Mouse (Mus musculus) midbrain, embryonic 12.5 days (tissue): ENCODE measurements around the gene Exoc5. TPM values are rescaled to one million over a fixed set of nuclear protein-coding genes. Genes with fewer than 3 reads are reported as not detected.
"Not testable (repeated sequence)": the region's sequence is repeated elsewhere in the genome, so short reads cannot be mapped to it uniquely, and the experiment has no call there.

Experiments
- ATAC-seq: fragments of 200-750 bp; cut with Nextera tagmentation; 2 replicates; pipeline ENCODE4 v1.8.0; 2017; ENCODE audit warnings: low read depth, moderate TSS enrichment, moderate library complexity; ENCODE audit not compliant: low FRiP score
- H3K27ac ChIP-seq: fragments of 300-500 bp; sonication (generic); replicated peaks from 2 replicates; pipeline ENCODE4 v1.5.1; 2016; ENCODE audit warnings: mild to moderate bottlenecking
- H3K27me3 ChIP-seq: fragments of 300-500 bp; sonication (generic); 2 replicates; pipeline ENCODE4 v1.6.1; 2016; ENCODE audit warnings: mild to moderate bottlenecking
- H3K36me3 ChIP-seq: fragments of 300-500 bp; sonication (generic); 2 replicates; pipeline ENCODE4 v1.6.1; 2016
- H3K4me1 ChIP-seq: fragments of 300-500 bp; sonication (generic); 2 replicates; pipeline ENCODE4 v1.6.1; 2016
- H3K4me2 ChIP-seq: fragments of 300-500 bp; sonication (generic); replicated peaks from 2 replicates; pipeline ENCODE4 v1.6.1; 2016; ENCODE audit warnings: mild to moderate bottlenecking, moderate library complexity
- H3K4me3 ChIP-seq: fragments of 300-500 bp; sonication (generic); 2 replicates; pipeline ENCODE4 v1.5.1; 2016; ENCODE audit warnings: mild to moderate bottlenecking
- H3K9ac ChIP-seq: fragments of 300-500 bp; sonication (generic); replicated peaks from 2 replicates; pipeline ENCODE4 v1.6.1; 2016; ENCODE audit warnings: mild to moderate bottlenecking, moderate library complexity
- H3K9me3 ChIP-seq: fragments of 300-500 bp; sonication (generic); 2 replicates; pipeline ENCODE4 v1.6.1; 2016; ENCODE audit warnings: mild to moderate bottlenecking
- WGBS: fragments of 180-500 bp; shearing (Covaris S2); methylation state at CpG from one replicate; pipeline ENCODE4 v1.1.7; 2016; 5-methylcytosine and 5-hydroxymethylcytosine counted together
- polyA plus RNA-seq: library from polyadenylated mRNA; unstranded; fragments of >200 nt; fragmentation: Nextera tagmentation; extraction: Ambion mirVana; gene quantifications from 2 replicates; pipeline ENCODE4 v1.2.1, GENCODE M21; 2016

The Exoc5 gene
- 106 TPM in 2 replicates for polyA plus RNA-seq

- Histone ChIP-seq H3K27ac (peak within 1 kb of the TSS; percentile 100), H3K9me3 (no peaks in the 10 kb centered on the region), H3K27me3 (no peaks in the 10 kb centered on the region), H3K4me2 (peak within 1 kb of the TSS; percentile 81), H3K4me1 (peaks cover 23% of the 10 kb centered on the region), H3K9ac (peak within 1 kb of the TSS; percentile 96), H3K36me3 (no peaks in the 10 kb centered on the region), H3K4me3 (peak within 1 kb of the TSS; percentile 97)
- ATAC-seq, result peak; percentile 95
- under 1% methylated on average over 53 of the region's 53 CpGs for WGBS
Observed at GRCm38 (mm10) chr14:49066274-49066823, at the start of gene Exoc5. Gene Exoc5 (minus strand): TSS chr14:49066653.

- H3K4me3 ChIP-seq, H3K36me3 ChIP-seq, H3K4me2 ChIP-seq, ATAC-seq, H3K27me3 ChIP-seq, H3K27ac ChIP-seq, H3K9me3 ChIP-seq, H3K9ac ChIP-seq: not testable (repeated sequence)
- WGBS, result 39% methylated on average over 1 of the region's 1 CpGs
- peaks cover 38% of the 10 kb centered on the region for H3K4me1 ChIP-seq
Observed at GRCm38 (mm10) chr14:49091755-49092154, 25.3 kb upstream of the Exoc5 start.

GRCm38 (mm10) chr14:49091277-49091676, 24.8 kb upstream of the Exoc5 start:
- no peak overlapping the region for H3K4me2 ChIP-seq
- no peak overlapping the region for H3K9ac ChIP-seq
- no peaks in the 10 kb centered on the region for H3K27me3 ChIP-seq
- H3K4me1 ChIP-seq, result peaks cover 38% of the 10 kb centered on the region
- H3K27ac ChIP-seq, result no peak overlapping the region
- 43% methylated on average over 4 of the region's 4 CpGs for WGBS
- H3K9me3 ChIP-seq, result no peaks in the 10 kb centered on the region
- H3K4me3 ChIP-seq, result no peak overlapping the region
- ATAC-seq, result no peak
- H3K36me3 ChIP-seq, result peaks cover 3% of the 10 kb centered on the region

GRCm38 (mm10) chr14:49090102-49090501, 23.6 kb upstream of the Exoc5 start:
- Histone ChIP-seq H3K27ac (peak overlapping the region; percentile 58; the same call in 1 of the 2 replicates), H3K36me3 (peaks cover 6% of the 10 kb centered on the region), H3K9ac (no peak overlapping the region), H3K9me3 (no peaks in the 10 kb centered on the region), H3K4me1 (peaks cover 29% of the 10 kb centered on the region), H3K4me3 (no peak overlapping the region), H3K4me2 (peak overlapping the region; percentile 31), H3K27me3 (no peaks in the 10 kb centered on the region)
- ATAC-seq, result peak; percentile 52; the same call in 1 of the 2 replicates
- WGBS, result 9% methylated on average over 5 of the region's 5 CpGs

- peak overlapping the region; percentile 65 for H3K27ac ChIP-seq
- 7% methylated on average over 6 of the region's 6 CpGs for WGBS
- H3K36me3 ChIP-seq, result peaks cover 9% of the 10 kb centered on the region
- H3K4me2 ChIP-seq, result peak overlapping the region; percentile 31; the same call in 1 of the 2 replicates
- H3K9ac ChIP-seq, result no peak overlapping the region
- H3K9me3 ChIP-seq, result no peaks in the 10 kb centered on the region
- no peak overlapping the region for H3K4me3 ChIP-seq
- peaks cover 29% of the 10 kb centered on the region for H3K4me1 ChIP-seq
- H3K27me3 ChIP-seq, result no peaks in the 10 kb centered on the region
- peak; percentile 76 for ATAC-seq
Observed at GRCm38 (mm10) chr14:49089461-49090058, 23.1 kb upstream of the Exoc5 start.

GRCm38 (mm10) chr14:49088155-49089048, 21.9 kb upstream of the Exoc5 start:
- Histone ChIP-seq H3K9ac (no peak overlapping the region), H3K4me3 (no peak overlapping the region), H3K36me3 (peaks cover 19% of the 10 kb centered on the region), H3K27me3 (no peaks in the 10 kb centered on the region), H3K4me1 (peaks cover 29% of the 10 kb centered on the region), H3K9me3 (no peaks in the 10 kb centered on the region), H3K4me2 (no peak overlapping the region), H3K27ac (peak overlapping the region; percentile 65)
- ATAC-seq, result peak; percentile 68
- WGBS, result 10% methylated on average over 14 of the region's 14 CpGs

- H3K9me3 ChIP-seq, result no peaks in the 10 kb centered on the region
- WGBS, result 82% methylated on average over 4 of the region's 4 CpGs
- peaks cover 26% of the 10 kb centered on the region for H3K36me3 ChIP-seq
- H3K27me3 ChIP-seq, result no peaks in the 10 kb centered on the region
- H3K4me2 ChIP-seq, result no peak overlapping the region
- peaks cover 25% of the 10 kb centered on the region for H3K4me1 ChIP-seq
- no peak overlapping the region for H3K9ac ChIP-seq
- no peak overlapping the region for H3K4me3 ChIP-seq
- ATAC-seq, result no peak
- no peak overlapping the region for H3K27ac ChIP-seq
Observed at GRCm38 (mm10) chr14:49086522-49086921, 20.1 kb upstream of the Exoc5 start.

- Histone ChIP-seq H3K4me1 (no peaks in the 10 kb centered on the region), H3K27me3 (no peaks in the 10 kb centered on the region), H3K36me3 (peaks cover 42% of the 10 kb centered on the region), H3K4me2 (no peak overlapping the region), H3K9me3 (no peaks in the 10 kb centered on the region), H3K27ac (no peak overlapping the region), H3K4me3 (no peak overlapping the region), H3K9ac (no peak overlapping the region)
- ATAC-seq, result no peak
- WGBS, result 95% methylated on average over 2 of the region's 2 CpGs
Observed at GRCm38 (mm10) chr14:49078820-49079219, 12.4 kb upstream of the Exoc5 start.

GRCm38 (mm10) chr14:49074361-49074760, 7.9 kb upstream of the Exoc5 start:
- Histone ChIP-seq H3K4me1 (0 out of 2 replicates have a peak, but pooled peaks cover 2% of the 10 kb centered on the region), H3K4me2 (no peak overlapping the region), H3K9me3 (no peaks in the 10 kb centered on the region), H3K27ac (no peak overlapping the region), H3K27me3 (no peaks in the 10 kb centered on the region), H3K9ac (no peak overlapping the region), H3K4me3 (no peak overlapping the region), H3K36me3 (peaks cover 29% of the 10 kb centered on the region)
- 56% methylated on average over 2 of the region's 2 CpGs for WGBS
- ATAC-seq, result no peak

- no peak for ATAC-seq
- Histone ChIP-seq H3K4me3 (no peak overlapping the region), H3K4me1 (0 out of 2 replicates have a peak, but pooled peaks cover 2% of the 10 kb centered on the region), H3K9ac (no peak overlapping the region), H3K27me3 (no peaks in the 10 kb centered on the region), H3K36me3 (peaks cover 29% of the 10 kb centered on the region), H3K4me2 (no peak overlapping the region), H3K27ac (no peak overlapping the region), H3K9me3 (no peaks in the 10 kb centered on the region)
- 94% methylated on average over 7 of the region's 7 CpGs for WGBS
Observed at GRCm38 (mm10) chr14:49073896-49074295, 7.4 kb upstream of the Exoc5 start.

GRCm38 (mm10) chr14:49072837-49073236, 6.4 kb upstream of the Exoc5 start:
- Histone ChIP-seq H3K27ac (no peak overlapping the region), H3K4me2 (no peak overlapping the region), H3K36me3 (peaks cover 28% of the 10 kb centered on the region), H3K9me3 (no peaks in the 10 kb centered on the region), H3K4me3 (no peak overlapping the region), H3K4me1 (peaks cover 5% of the 10 kb centered on the region; the same call in 1 of the 2 replicates), H3K9ac (no peak overlapping the region), H3K27me3 (no peaks in the 10 kb centered on the region)
- ATAC-seq, result no peak
- WGBS, result 94% methylated on average over 2 of the region's 2 CpGs
